Mouse (Mus musculus) intestine, embryonic 16.5 days (tissue): ENCODE measurements around the gene Filip1. TPM values are rescaled to one million over a fixed set of nuclear protein-coding genes. Genes with fewer than 3 reads are reported as not detected.

Source experiments
- ATAC-seq: fragments of 200-750 bp; cut with Nextera tagmentation; 2 replicates; pipeline ENCODE4 v1.8.0; 2017; ENCODE audit warnings: moderate TSS enrichment, moderate library complexity
- H3K27ac ChIP-seq: fragments of 300-500 bp; sonication (generic); 2 replicates; pipeline ENCODE4 v1.5.1; 2014; ENCODE audit warnings: mild to moderate bottlenecking, low read length
- H3K27me3 ChIP-seq: fragments of 300-500 bp; sonication (generic); replicated peaks from 2 replicates; pipeline ENCODE4 v1.6.1; 2014; ENCODE audit warnings: low read length, control low read depth, mixed read lengths; ENCODE audit not compliant: control insufficient read depth, insufficient read depth
- H3K36me3 ChIP-seq: fragments of 300-500 bp; sonication (generic); 2 replicates; pipeline ENCODE4 v1.6.1; 2014; ENCODE audit warnings: low read length, control low read depth; ENCODE audit not compliant: control insufficient read depth, insufficient read depth
- H3K4me1 ChIP-seq: fragments of 300-500 bp; sonication (generic); 2 replicates; pipeline ENCODE4 v1.6.1; 2014; ENCODE audit warnings: low read length, control low read depth, mixed read lengths; ENCODE audit not compliant: control insufficient read depth, insufficient read depth
- H3K4me2 ChIP-seq: fragments of 300-500 bp; sonication (generic); 2 replicates; pipeline ENCODE4 v1.6.1; 2014; ENCODE audit warnings: low read depth, low read length, control low read depth
- H3K4me3 ChIP-seq: fragments of 300-500 bp; sonication (generic); 2 replicates; pipeline ENCODE4 v1.5.1; 2014; ENCODE audit warnings: mild to moderate bottlenecking, low read length
- H3K9ac ChIP-seq: fragments of 300-500 bp; sonication (generic); 2 replicates; pipeline ENCODE4 v1.6.1; 2014; ENCODE audit warnings: low read depth, low read length
- H3K9me3 ChIP-seq: fragments of 300-500 bp; sonication (generic); 2 replicates; pipeline ENCODE4 v1.6.1; 2016; ENCODE audit warnings: low read length, control low read depth; ENCODE audit not compliant: control insufficient read depth
- WGBS: fragments of 180-500 bp; shearing (Covaris S2); extraction: QIAGEN DNeasy Blood & Tissue Kit; methylation state at CpG from one replicate; pipeline ENCODE4 v1.1.7; 2014; 5-methylcytosine and 5-hydroxymethylcytosine counted together
- polyA plus RNA-seq: library from polyadenylated mRNA; unstranded; fragments of >200 nt; fragmentation: Nextera tagmentation; extraction: Ambion mirVana; gene quantifications from 2 replicates; pipeline ENCODE4 v1.2.1, GENCODE M21; 2015

Filip1 gene
- polyA plus RNA-seq, 1 experiment from 2014 or later, result 5.5 TPM

DNA sequence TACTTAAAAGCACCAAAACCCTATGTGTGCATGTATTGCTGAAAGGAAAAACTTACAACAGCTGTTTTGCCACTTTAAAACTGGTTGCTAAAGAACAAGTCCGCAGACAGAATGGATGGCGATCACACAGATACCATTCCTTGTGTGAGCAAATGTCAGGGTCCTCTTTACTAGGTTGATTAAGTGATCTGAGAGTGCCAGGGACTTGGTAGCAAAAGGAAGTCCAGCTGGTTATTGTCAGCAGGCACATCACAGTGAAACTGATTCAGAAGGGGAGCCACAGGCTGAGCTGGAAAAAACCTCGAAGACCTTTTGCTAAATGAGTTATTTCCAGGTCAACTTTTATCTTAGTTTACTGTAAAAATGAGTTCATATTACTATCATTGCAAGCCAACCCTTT lies 89.4 kb downstream of the Filip1 start:
- Histone ChIP-seq H3K4me3 (no peak overlapping the region), H3K4me2 (no peak overlapping the region), H3K27ac (peak overlapping the region; percentile 5), H3K36me3 (no peaks in the 10 kb centered on the region), H3K27me3 (no peaks in the 10 kb centered on the region), H3K4me1 (0 out of 2 replicates have a peak, but pooled peaks cover 4% of the 10 kb centered on the region), H3K9ac (no peak overlapping the region), H3K9me3 (no peaks in the 10 kb centered on the region)
- 52% methylated on average over 3 of the region's 3 CpGs for WGBS
- no peak for ATAC-seq

DNA sequence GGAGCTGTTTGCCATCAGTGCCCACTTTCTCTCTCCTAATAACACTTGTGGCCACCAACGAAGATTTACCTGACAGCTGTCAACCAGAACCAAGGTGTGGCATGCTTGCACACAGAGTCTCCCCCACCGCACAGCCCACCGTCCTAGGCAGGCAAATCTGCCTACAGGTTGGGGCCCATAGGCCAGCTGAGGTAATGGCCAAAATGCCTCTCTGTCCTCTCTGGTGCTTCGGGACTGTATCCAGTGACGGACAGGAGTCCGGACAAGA lies 90.2 kb downstream of the Filip1 start:
- Histone ChIP-seq H3K27ac (no peak overlapping the region), H3K4me1 (0 out of 2 replicates have a peak, but pooled peaks cover 4% of the 10 kb centered on the region), H3K9ac (no peak overlapping the region), H3K36me3 (no peaks in the 10 kb centered on the region), H3K4me2 (no peak overlapping the region), H3K27me3 (no peaks in the 10 kb centered on the region), H3K4me3 (no peak overlapping the region), H3K9me3 (no peaks in the 10 kb centered on the region)
- 82% methylated on average over 6 of the region's 6 CpGs for WGBS
- ATAC-seq, result no peak

DNA sequence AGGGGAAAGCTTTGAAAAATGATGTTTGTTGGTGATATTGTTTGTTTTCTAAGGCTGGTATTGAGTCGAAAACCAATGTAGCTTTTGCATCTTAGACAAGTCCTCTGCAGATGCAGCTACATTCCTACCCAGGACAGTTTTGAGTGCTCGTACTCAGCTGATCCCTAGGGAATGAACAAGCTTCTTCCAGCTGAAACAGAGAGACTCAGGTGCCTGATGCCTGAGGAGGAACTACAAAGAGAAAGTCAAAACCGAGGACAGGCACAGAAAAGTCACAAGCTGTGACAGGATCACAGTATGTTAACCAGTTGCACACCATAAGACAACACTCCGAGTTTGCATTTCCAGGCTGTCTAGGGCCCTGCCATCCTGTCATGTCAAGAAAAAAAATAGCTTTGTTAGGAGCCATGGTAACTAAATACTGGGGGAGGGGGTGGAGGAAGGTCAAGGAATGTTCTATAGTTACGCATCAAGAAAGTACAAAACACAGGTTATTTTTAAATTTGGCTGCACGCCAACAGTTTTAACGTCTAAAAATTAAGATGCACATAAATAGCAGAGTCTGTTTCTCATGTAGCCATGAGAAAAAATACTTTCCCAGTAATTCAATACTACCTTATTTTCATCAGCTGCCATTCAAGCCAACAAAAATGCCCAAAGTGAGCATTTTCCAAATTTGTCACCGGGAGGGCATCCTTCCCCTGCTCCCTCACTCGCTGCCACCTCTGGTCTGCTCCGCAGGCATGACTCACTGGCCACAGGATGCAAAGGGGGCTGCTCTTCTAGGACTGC lies 90.8 kb downstream of the Filip1 start:
- Histone ChIP-seq H3K4me2 (no peak overlapping the region), H3K9ac (no peak overlapping the region), H3K9me3 (no peaks in the 10 kb centered on the region), H3K4me1 (0 out of 2 replicates have a peak, but pooled peaks cover 4% of the 10 kb centered on the region), H3K27me3 (no peaks in the 10 kb centered on the region), H3K4me3 (no peak overlapping the region), H3K36me3 (no peaks in the 10 kb centered on the region), H3K27ac (no peak overlapping the region)
- 58% methylated on average over 10 of the region's 10 CpGs for WGBS
- no peak for ATAC-seq

DNA sequence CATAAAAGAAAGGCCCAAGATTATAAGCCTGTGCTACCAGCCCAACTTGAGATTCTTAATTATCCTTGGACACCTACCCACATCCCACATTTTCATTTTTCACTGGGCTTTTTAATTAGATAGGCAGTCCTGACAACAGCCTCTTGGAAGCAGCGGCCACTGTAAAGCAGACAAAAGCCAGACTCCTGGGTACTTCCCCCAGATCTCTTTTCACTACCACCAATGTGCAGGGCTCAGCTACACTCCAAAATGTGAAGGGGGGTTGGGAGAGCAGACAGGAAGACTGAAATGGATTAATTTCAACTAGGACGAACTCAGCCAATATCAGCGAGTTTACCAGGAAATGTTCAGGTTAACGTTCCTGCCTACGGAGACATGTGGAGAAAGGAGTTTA lies 92.1 kb downstream of the Filip1 start:
- H3K27ac ChIP-seq, result peak overlapping the region; percentile 59; the same call in 1 of the 2 replicates
- no peaks in the 10 kb centered on the region for H3K9me3 ChIP-seq
- peak; percentile 44; the same call in 1 of the 2 replicates for ATAC-seq
- no peaks in the 10 kb centered on the region for H3K27me3 ChIP-seq
- H3K4me2 ChIP-seq, result no peak overlapping the region
- no peak overlapping the region for H3K4me3 ChIP-seq
- WGBS, result 53% methylated on average over 5 of the region's 5 CpGs
- no peak overlapping the region for H3K9ac ChIP-seq
- no peaks in the 10 kb centered on the region for H3K36me3 ChIP-seq
- H3K4me1 ChIP-seq, result 0 out of 2 replicates have a peak, but pooled peaks cover 4% of the 10 kb centered on the region

DNA sequence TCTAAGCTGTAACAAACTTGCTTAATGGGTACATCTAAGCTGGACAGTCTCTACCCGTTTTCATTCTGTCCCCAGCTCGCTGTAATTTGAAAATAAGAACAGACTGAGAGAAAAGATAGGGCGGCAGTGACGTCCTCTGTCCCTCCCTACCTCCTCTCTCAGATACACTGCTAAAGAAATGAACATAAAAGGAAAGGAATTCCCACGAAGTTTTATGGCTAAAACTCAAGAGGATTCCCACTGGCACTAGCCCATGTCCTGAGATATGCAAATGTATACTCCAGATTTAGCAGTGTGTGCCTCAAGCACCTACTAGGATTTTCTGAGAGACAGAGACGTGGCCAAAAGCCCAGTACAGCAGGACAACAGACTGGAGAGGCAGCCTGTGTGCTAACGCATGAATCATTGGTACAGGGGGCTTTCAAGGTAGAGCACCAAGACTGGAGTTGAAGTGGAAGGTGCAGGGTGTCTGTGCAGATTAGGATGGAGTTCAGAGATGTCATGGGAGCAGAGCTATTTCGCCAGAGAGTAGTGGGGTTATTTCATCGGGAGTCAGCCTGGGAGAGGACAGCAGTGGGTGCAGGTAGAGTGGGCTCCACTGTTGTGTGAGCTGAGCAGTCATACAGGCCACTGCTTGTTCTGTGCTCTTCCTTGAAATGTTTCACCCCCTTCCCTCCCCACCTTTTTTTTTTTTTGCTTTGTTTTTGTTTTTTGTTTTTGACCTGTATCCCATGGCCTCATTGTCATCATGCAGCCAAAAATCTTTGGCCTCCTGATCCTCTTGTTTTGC lies 92.7 kb downstream of the Filip1 start:
- peak overlapping the region; percentile 77 for H3K27ac ChIP-seq
- peak; percentile 78 for ATAC-seq
- no peak overlapping the region for H3K4me3 ChIP-seq
- no peaks in the 10 kb centered on the region for H3K27me3 ChIP-seq
- WGBS, result 48% methylated on average over 9 of the region's 9 CpGs
- H3K36me3 ChIP-seq, result no peaks in the 10 kb centered on the region
- H3K9ac ChIP-seq, result no peak overlapping the region; the same call in 1 of the 2 replicates
- H3K4me1 ChIP-seq, result 0 out of 2 replicates have a peak, but pooled peaks cover 4% of the 10 kb centered on the region
- no peaks in the 10 kb centered on the region for H3K9me3 ChIP-seq
- no peak overlapping the region for H3K4me2 ChIP-seq

DNA sequence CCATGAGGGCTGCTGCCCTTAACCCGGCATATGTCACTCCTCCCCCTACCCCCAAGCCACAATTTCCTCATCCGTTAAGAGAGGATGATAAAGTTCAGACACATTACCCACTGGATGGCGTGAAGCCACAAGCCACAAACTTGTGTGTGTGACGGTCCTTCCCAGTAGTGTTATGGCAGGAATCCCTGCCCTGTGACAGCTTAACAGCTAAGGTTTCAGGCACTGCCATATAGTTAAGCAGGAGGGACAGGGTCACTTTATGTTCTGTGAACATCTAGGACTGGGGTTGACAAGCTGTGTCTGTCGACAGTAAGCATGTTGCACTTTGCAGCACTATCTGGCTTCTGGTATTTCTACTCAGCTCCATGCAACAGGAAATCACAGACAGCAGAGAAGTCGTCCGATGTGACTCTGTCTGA lies 93.3 kb downstream of the Filip1 start:
- Histone ChIP-seq H3K9me3 (no peaks in the 10 kb centered on the region), H3K9ac (no peak overlapping the region), H3K4me3 (no peak overlapping the region), H3K27ac (peak overlapping the region; percentile 77), H3K36me3 (no peaks in the 10 kb centered on the region), H3K4me1 (0 out of 2 replicates have a peak, but pooled peaks cover 4% of the 10 kb centered on the region), H3K27me3 (no peaks in the 10 kb centered on the region), H3K4me2 (no peak overlapping the region)
- 54% methylated on average over 7 of the region's 7 CpGs for WGBS
- ATAC-seq, result no peak

DNA sequence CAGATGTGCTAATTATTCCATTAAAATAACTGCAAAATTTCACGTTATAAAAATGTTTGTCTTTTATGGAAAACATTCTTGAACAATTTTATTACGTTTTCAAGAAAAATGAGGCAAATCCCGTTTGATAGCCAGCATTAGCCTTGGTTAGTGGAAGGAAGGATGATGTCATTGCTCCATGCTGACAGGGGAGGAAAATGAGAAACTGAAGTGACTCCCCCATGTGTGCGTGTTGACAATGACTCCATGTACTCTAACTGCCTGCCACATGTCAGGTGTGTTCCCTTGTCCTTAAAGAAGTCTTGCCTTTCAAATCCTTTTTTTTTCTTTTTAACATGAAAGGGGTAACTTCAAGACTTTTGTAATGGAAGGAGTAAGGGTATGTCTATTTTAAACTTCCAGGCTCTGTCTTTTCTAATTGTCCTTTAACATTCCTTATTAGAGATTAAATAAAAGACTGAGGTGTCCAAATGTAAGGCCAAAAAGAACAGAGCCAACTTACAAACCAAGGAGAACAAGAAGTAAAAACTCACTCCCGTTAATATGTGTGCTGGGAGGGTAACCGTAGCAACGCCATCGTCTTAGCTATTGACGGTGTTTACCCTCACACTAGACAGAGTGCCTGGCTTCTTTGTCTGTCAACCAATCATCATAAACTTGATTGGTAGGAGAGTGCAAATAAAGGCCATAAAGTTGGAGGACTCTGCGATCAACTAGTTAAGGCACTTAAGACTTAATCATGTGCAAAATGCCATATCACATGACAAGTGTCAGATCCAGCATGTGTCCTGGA lies 94.1 kb downstream of the Filip1 start:
- H3K4me3 ChIP-seq, result no peak overlapping the region
- H3K36me3 ChIP-seq, result no peaks in the 10 kb centered on the region
- no peaks in the 10 kb centered on the region for H3K9me3 ChIP-seq
- H3K4me1 ChIP-seq, result 0 out of 2 replicates have a peak, but pooled peaks cover 4% of the 10 kb centered on the region
- ATAC-seq, result no peak
- H3K4me2 ChIP-seq, result no peak overlapping the region
- H3K27me3 ChIP-seq, result no peaks in the 10 kb centered on the region
- 50% methylated on average over 10 of the region's 10 CpGs for WGBS
- H3K27ac ChIP-seq, result no peak overlapping the region
- H3K9ac ChIP-seq, result no peak overlapping the region

DNA sequence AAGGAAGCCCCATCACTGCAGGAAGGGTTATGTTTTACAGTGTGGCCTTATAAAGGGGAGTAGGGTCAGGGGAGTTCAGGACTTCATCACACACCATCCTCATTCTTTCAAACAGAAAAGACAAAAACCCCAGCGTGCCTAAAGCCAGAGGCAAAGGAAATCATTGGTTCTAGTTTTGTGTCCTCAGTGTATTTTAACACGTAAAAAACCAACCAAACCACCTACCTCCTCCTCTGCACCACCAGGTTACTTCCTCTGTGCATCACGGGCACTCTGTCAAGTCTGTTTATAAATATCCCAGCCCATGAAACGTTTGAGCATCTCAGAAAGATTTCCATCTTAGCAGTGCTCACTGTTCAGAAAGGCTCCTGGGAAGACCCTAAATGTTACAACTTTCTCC lies 98.4 kb downstream of the Filip1 start:
- H3K4me2 ChIP-seq, result no peak overlapping the region
- WGBS, result 33% methylated on average over 4 of the region's 4 CpGs
- H3K4me1 ChIP-seq, result no peaks in the 10 kb centered on the region
- H3K36me3 ChIP-seq, result no peaks in the 10 kb centered on the region
- H3K9ac ChIP-seq, result no peak overlapping the region
- no peak overlapping the region for H3K27ac ChIP-seq
- no peaks in the 10 kb centered on the region for H3K9me3 ChIP-seq
- H3K27me3 ChIP-seq, result no peaks in the 10 kb centered on the region
- no peak overlapping the region for H3K4me3 ChIP-seq
- ATAC-seq, result no peak

DNA sequence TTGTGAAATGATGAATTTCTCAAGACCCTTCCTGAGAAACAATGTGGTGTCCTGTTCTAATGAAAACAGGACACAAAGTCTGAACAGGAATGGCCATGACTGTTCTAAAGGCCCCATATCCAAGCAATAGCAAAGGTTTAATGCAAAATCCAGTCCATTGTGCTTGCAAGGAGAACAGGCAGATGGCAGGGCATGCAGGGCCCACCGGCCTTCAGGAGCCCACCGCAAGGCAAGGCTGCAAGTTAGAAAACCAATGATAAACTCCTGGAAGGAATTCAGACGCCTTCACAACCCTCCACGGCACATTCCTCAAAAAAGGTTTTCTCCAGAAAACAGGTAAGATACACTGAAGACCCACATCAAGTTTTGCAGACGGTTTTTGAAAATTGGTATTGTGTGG lies 99.7 kb downstream of the Filip1 start:
- H3K27me3 ChIP-seq, result no peaks in the 10 kb centered on the region
- no peak overlapping the region for H3K4me3 ChIP-seq
- no peaks in the 10 kb centered on the region for H3K9me3 ChIP-seq
- no peaks in the 10 kb centered on the region for H3K36me3 ChIP-seq
- H3K4me2 ChIP-seq, result no peak overlapping the region
- 87% methylated on average over 5 of the region's 5 CpGs for WGBS
- no peak overlapping the region for H3K27ac ChIP-seq
- H3K4me1 ChIP-seq, result no peaks in the 10 kb centered on the region
- H3K9ac ChIP-seq, result no peak overlapping the region
- no peak for ATAC-seq
